Mouse (Mus musculus) lung, postnatal 0 days (tissue): ENCODE measurements around the gene 1810013L24Rik. TPM values are rescaled to one million over a fixed set of nuclear protein-coding genes. Genes with fewer than 3 reads are reported as not detected.
A peak's percentile ranks its signal among the peaks of the same experiment; 100 is the strongest.

Experiments used
- ATAC-seq: fragments of 200-750 bp; cut with Nextera tagmentation; 2 replicates; pipeline ENCODE4 v1.8.0; 2017; ENCODE audit warnings: moderate library complexity
- DNase-seq: peaks from one replicate; pipeline ENCODE4 v3.0.0-alpha.2; 2016; ENCODE audit warnings: low spot score
- H3K27ac ChIP-seq: fragments of 300-500 bp; sonication (generic); 2 replicates; pipeline ENCODE4 v1.5.1; 2014; ENCODE audit warnings: antibody characterized with exemption, mild to moderate bottlenecking, low read length, mixed read lengths
- H3K27me3 ChIP-seq: fragments of 300-500 bp; sonication (generic); replicated peaks from 2 replicates; pipeline ENCODE4 v1.6.1; 2014; ENCODE audit warnings: low read length, mixed read lengths; ENCODE audit not compliant: insufficient read depth
- H3K36me3 ChIP-seq: fragments of 300-500 bp; sonication (generic); 2 replicates; pipeline ENCODE4 v1.6.1; 2014; ENCODE audit warnings: low read length, mixed read lengths; ENCODE audit not compliant: insufficient read depth
- H3K4me1 ChIP-seq: fragments of 300-500 bp; sonication (generic); 2 replicates; pipeline ENCODE4 v1.6.1; 2014; ENCODE audit warnings: antibody characterized with exemption, low read depth, low read length, mixed read lengths; ENCODE audit not compliant: insufficient read depth
- H3K4me2 ChIP-seq: fragments of 300-500 bp; sonication (generic); replicated peaks from 2 replicates; pipeline ENCODE4 v1.6.1; 2014; ENCODE audit warnings: low read depth, mild to moderate bottlenecking, low read length, moderate library complexity, mixed read lengths
- H3K4me3 ChIP-seq: fragments of 300-500 bp; sonication (generic); 2 replicates; pipeline ENCODE4 v1.5.1; 2014; ENCODE audit warnings: low read depth, low read length
- H3K9ac ChIP-seq: fragments of 300-500 bp; sonication (generic); replicated peaks from 2 replicates; pipeline ENCODE4 v1.6.1; 2014; ENCODE audit warnings: low read depth, mild to moderate bottlenecking
- H3K9me3 ChIP-seq: fragments of 300-500 bp; sonication (generic); 2 replicates; pipeline ENCODE4 v1.6.1; 2016; ENCODE audit warnings: low read length, mixed read lengths
- CTCF ChIP-seq: IDR thresholded peaks from 2 replicates; pipeline ENCODE4 v1.5.1; 2016; ENCODE audit warnings: antibody characterized with exemption, mild to moderate bottlenecking
- EP300 ChIP-seq: IDR thresholded peaks from 2 replicates; pipeline ENCODE4 v1.6.1; 2016; ENCODE audit warnings: antibody characterized with exemption, mild to moderate bottlenecking, control low read depth
- WGBS: fragments of 180-500 bp; shearing (Covaris S2); extraction: QIAGEN DNeasy Blood & Tissue Kit; methylation state at CpG from one replicate; pipeline ENCODE4 v1.1.7; 2014; 5-methylcytosine and 5-hydroxymethylcytosine counted together
- polyA plus RNA-seq: library from polyadenylated mRNA; unstranded; fragments of >200 nt; fragmentation: Nextera tagmentation; extraction: Ambion mirVana; gene quantifications from 2 replicates; pipeline ENCODE4 v1.2.1, GENCODE M21; 2015

The 1810013L24Rik gene
- polyA plus RNA-seq, 1 experiment from 2014 or later, result 19.7 TPM

DNA sequence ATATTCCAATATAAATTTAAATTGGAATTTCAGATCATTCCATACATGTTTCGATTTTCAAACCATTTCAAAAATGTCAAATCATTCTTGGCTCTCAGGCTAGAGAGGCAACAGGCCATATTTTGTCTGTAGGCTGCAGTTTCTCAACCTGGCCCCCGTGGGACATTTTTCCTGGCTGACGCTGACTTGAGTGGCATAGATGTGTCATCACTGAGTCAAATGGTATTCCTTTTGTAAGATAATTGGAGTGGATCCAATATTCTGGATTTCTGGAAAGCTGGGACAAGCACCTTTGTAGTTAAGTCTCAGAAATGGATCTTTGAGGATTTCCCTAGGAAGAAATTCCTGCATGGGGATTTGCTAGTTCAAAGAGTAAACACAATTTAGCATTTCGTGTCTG lies 39.0 kb upstream of the 1810013L24Rik start:
- ATAC-seq (no peak), DNase-seq (no peak)
- Histone ChIP-seq H3K4me1 (no peaks in the 10 kb centered on the region), H3K9ac (no peak overlapping the region), H3K9me3 (no peaks in the 10 kb centered on the region), H3K27ac (no peak overlapping the region), H3K27me3 (no peaks in the 10 kb centered on the region), H3K36me3 (no peaks in the 10 kb centered on the region), H3K4me2 (no peak overlapping the region), H3K4me3 (no peak overlapping the region)
- TF ChIP-seq CTCF, result no peak
- TF ChIP-seq EP300, result no peak
- WGBS, result 75% methylated on average over 4 of the region's 4 CpGs

DNA sequence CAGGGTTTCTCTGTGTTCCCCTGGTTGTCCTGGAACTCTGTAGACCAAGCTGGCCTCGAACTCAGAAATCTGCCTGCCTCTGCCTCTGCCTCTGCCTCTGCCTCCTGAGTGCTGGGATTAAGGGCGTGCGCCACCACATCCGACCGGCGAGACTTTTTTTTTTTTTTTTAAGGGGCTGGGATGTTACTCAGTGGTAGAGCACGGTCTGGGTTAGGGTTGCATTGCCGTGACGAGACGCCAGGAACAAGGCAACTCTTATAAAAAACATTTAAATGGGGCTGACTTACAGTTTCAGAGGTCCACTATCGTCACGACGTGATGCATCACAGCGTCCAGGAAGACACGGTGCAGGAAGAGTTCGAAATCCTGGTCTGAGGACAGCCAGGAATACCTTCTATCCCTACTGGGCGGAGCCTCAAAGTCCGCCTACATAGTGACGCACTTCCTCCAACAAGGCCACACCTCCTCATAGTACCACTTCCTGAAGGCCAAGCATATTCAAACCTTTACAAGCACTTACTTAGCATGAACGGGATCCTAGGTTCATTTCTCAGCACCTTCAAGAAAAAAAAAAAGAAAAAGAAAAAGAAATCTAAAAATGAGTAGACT lies 37.8 kb upstream of the 1810013L24Rik start, which contains the start of gene Usp7:
Usp7 (minus strand) TSS at position 360 of the 609 bp plus-strand sequence.
- H3K36me3 ChIP-seq, result no peaks in the 10 kb centered on the region
- H3K4me1 ChIP-seq, result no peaks in the 10 kb centered on the region
- no peak within 1 kb of the TSS for H3K4me3 ChIP-seq
- no peaks in the 10 kb centered on the region for H3K27me3 ChIP-seq
- 90% methylated on average over 20 of the region's 20 CpGs for WGBS
- TF ChIP-seq CTCF, result no peak
- TF ChIP-seq EP300, result no peak
- DNase-seq (no peak), ATAC-seq (no peak)
- H3K4me2 ChIP-seq, result no peak within 1 kb of the TSS
- H3K9me3 ChIP-seq, result no peaks in the 10 kb centered on the region
- no peak within 1 kb of the TSS for H3K27ac ChIP-seq
- no peak within 1 kb of the TSS for H3K9ac ChIP-seq

DNA sequence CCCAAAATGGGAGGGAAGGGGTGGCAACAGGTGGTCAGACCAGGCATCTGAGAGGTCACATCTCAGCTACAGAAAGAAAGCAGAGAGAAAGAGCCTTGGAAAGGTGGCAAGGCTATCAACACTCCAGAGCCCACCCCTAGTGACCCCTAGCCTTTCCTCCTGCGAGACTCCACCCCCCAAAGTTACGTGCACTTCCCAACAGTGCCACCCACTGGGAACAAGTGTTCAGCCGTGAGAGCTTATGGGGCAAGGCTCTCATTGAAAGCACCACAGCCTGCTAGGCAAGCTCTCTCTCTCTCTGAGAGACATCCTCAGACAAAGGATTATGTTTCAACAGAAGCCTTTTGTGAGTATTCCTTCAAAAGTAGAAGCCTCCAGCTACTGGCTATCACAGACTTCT lies 34.9 kb upstream of the 1810013L24Rik start:
- no peaks in the 10 kb centered on the region for H3K36me3 ChIP-seq
- no peak overlapping the region for H3K9ac ChIP-seq
- no peak overlapping the region for H3K4me3 ChIP-seq
- 2% methylated on average over 3 of the region's 3 CpGs for WGBS
- no peaks in the 10 kb centered on the region for H3K4me1 ChIP-seq
- no peak overlapping the region for H3K4me2 ChIP-seq
- ATAC-seq (no peak), DNase-seq (peak; percentile 34)
- no peaks in the 10 kb centered on the region for H3K27me3 ChIP-seq
- no peaks in the 10 kb centered on the region for H3K9me3 ChIP-seq
- no peak overlapping the region for H3K27ac ChIP-seq
- no peak for TF ChIP-seq EP300
- peak; percentile 52 for TF ChIP-seq CTCF

DNA sequence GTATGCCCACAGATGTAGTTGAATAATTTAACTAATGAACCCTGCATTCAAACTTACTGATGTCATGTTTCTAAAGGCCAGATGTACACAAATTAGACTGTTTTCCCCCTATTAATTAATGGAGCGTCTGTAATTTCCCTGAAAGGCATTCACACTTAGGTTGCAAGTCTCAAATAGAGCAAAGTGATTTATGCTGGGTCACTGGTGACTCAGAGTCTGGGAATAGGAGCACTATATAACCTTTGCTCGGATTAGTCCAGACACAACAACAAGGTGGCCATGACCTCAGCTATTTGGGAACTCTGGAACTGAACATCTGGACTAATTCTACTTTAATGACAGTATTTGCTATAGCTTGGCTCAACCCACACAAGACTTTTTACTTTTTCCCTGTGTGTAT lies 34.0 kb upstream of the 1810013L24Rik start:
- no peaks in the 10 kb centered on the region for H3K9me3 ChIP-seq
- ATAC-seq (no peak), DNase-seq (no peak)
- no peaks in the 10 kb centered on the region for H3K4me1 ChIP-seq
- H3K9ac ChIP-seq, result no peak overlapping the region
- H3K4me3 ChIP-seq, result no peak overlapping the region
- H3K36me3 ChIP-seq, result no peaks in the 10 kb centered on the region
- H3K27me3 ChIP-seq, result no peaks in the 10 kb centered on the region
- no peak overlapping the region for H3K4me2 ChIP-seq
- no peak overlapping the region for H3K27ac ChIP-seq
- 66% methylated on average over 2 of the region's 2 CpGs for WGBS
- no peak for TF ChIP-seq CTCF
- TF ChIP-seq EP300, result no peak

DNA sequence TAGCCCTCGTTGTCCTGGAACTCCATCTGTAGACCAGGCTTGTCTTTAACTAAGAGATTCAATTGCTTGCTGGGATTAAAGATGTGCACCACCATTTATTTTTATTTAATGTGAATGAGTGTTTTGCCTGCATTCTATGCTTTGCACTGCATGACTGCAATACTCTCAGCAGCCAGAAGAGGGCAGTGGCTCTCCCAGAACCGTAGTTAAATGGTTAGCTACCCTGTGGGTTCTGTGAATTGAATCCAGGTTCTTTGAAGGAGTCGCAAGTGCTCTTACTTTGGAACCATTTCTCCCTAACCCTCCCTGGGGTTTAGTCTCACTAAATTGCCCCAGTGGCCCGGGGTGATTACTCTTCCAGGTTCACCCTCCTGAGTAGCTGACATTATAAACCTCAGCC lies 23.2 kb upstream of the 1810013L24Rik start:
- H3K4me1 ChIP-seq, result no peaks in the 10 kb centered on the region
- no peaks in the 10 kb centered on the region for H3K36me3 ChIP-seq
- no peaks in the 10 kb centered on the region for H3K27me3 ChIP-seq
- no peak overlapping the region for H3K9ac ChIP-seq
- TF ChIP-seq EP300 (no peak), CTCF (peak; percentile 86)
- DNase-seq, result peak; percentile 33
- H3K4me3 ChIP-seq, result no peak overlapping the region
- H3K9me3 ChIP-seq, result no peaks in the 10 kb centered on the region
- no peak overlapping the region for H3K27ac ChIP-seq
- WGBS, result 20% methylated on average over 4 of the region's 4 CpGs
- H3K4me2 ChIP-seq, result no peak overlapping the region
- no peak for ATAC-seq

DNA sequence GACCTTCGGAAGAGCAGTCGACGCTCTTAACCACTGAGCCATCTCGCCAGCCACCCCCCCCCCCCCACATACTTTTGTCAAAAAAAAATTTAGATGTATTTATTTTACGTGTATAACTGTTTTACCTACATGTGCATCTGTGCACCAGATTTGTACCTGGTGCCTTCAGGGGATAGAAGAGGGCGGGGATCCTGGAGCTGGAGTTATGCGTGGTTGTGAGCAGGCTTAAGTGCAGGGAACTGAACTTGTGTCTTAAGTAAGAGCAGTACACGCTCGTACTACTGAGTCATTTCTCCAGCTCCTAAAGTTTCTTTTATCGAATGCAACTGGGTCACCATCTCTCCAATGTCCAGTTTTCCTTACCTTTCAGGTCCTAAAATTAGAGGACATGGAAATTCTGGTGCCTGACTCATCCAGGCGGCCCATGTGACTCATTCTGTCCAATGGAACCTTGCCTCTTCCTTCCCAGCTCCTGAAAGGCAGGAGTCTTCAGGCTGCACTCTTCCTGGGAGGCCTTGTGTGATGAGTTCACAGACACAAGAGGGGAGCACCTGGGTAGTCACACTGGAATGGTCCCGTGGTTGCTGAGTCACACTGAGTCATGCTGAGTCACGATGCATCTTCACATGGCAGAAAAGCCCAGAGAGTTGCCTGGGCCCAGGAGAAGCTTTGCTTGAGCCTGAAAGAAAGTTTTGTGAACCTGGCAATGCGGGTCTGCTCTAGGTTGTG lies 19.3 kb upstream of the 1810013L24Rik start:
- no peaks in the 10 kb centered on the region for H3K4me1 ChIP-seq
- ATAC-seq (peak; percentile 37; the same call in 1 of the 2 replicates), DNase-seq (no peak)
- no peak overlapping the region for H3K9ac ChIP-seq
- no peak for TF ChIP-seq CTCF
- no peaks in the 10 kb centered on the region for H3K27me3 ChIP-seq
- 82% methylated on average over 14 of the region's 14 CpGs for WGBS
- H3K4me3 ChIP-seq, result no peak overlapping the region
- no peak overlapping the region for H3K27ac ChIP-seq
- H3K9me3 ChIP-seq, result no peaks in the 10 kb centered on the region
- no peak overlapping the region for H3K4me2 ChIP-seq
- no peaks in the 10 kb centered on the region for H3K36me3 ChIP-seq
